In genomic region chr5:123117257-123117656, GRCm38 (mm10) we compare ENCODE assay signal across 7 mouse cellular contexts. TPM values are rescaled to one million over a fixed set of nuclear protein-coding genes. Genes with fewer than 3 reads are reported as not detected.
DNase-seq lines count a peak whose midpoint lies in the region; ATAC-seq lines count a peak whose summit lies in the region.

No protein-coding gene starts in this region.

- H3K4me3 ChIP-seq in heart, embryonic 16.5 days (ENCODE audit: low read length): no peak overlapping the region

- peak; percentile 61; the same call in 1 of the 2 replicates for ATAC-seq in heart, embryonic 16.5 days (replicated peaks; ENCODE audit: extremely low read depth, insufficient read depth, low FRiP score)

- H3K4me2 ChIP-seq in heart, embryonic 16.5 days (ENCODE audit: low read depth, low read length): no peak overlapping the region

- H3K9me3 ChIP-seq in heart, embryonic 16.5 days (replicated peaks; ENCODE audit: control insufficient read depth, low read length): no peaks in the 10 kb centered on the region

- no peak overlapping the region for H3K9ac ChIP-seq in heart, embryonic 16.5 days (ENCODE audit: low read length)

- WGBS in heart, embryonic 16.5 days: 18% methylated on average over 10 of the region's 10 CpGs

- H3K4me1 ChIP-seq in heart, embryonic 16.5 days (ENCODE audit: control insufficient read depth, insufficient read depth, low read length): no peaks in the 10 kb centered on the region

- no peaks in the 10 kb centered on the region for H3K27me3 ChIP-seq in heart, embryonic 16.5 days (ENCODE audit: control insufficient read depth, insufficient read depth, low read length)

- H3K36me3 ChIP-seq in heart, embryonic 16.5 days (ENCODE audit: control insufficient read depth, insufficient read depth): no peaks in the 10 kb centered on the region

- H3K27ac ChIP-seq in heart, embryonic 16.5 days (ENCODE audit: low read length): no peak overlapping the region

- peak; percentile 60 to 69 for DNase-seq in CD8-positive naive resting alpha-beta T cell, adult 2 months (ENCODE audit: low read depth in 2 of 2, low spot score in 2 of 2)
- peak; percentile 88 for DNase-seq in ZHBTc4 (ENCODE audit: low read depth, low spot score)
- peak; percentile 87 for DNase-seq in embryo, embryonic 10.5 days (ENCODE audit: low spot score)
- peak; percentile 92 to 93 for DNase-seq in kidney, postnatal 4 days
- peak; percentile 93 for DNase-seq in lung, postnatal 36 days
- peak; percentile 69 for DNase-seq in spleen, adult 12 weeks (ENCODE audit: low spot score)

RNA-seq across cellular contexts. Expression of gene Rhof, which starts 15.2 kb away (rescaled TPM):
- polyA plus RNA-seq in heart, embryonic 16.5 days (2015; fragmentation: Nextera tagmentation; extraction: Ambion mirVana): 2.2 and 2.4 TPM in 2 replicates

RNA-seq across cellular contexts. Expression of gene Setd1b, which starts 24.7 kb away (rescaled TPM):
- 6.0 and 6.5 TPM in 2 replicates for polyA plus RNA-seq in heart, embryonic 16.5 days (2015; fragmentation: Nextera tagmentation; extraction: Ambion mirVana)

RNA-seq across cellular contexts. Expression of gene Tmem120b, which starts 49.0 kb away (rescaled TPM):
- 14.6 and 14.9 TPM in 2 replicates for polyA plus RNA-seq in heart, embryonic 16.5 days (2015; fragmentation: Nextera tagmentation; extraction: Ambion mirVana)

RNA-seq across cellular contexts. Expression of gene Psmd9, which starts 52.0 kb away (rescaled TPM):
- polyA plus RNA-seq in heart, embryonic 16.5 days (2015; fragmentation: Nextera tagmentation; extraction: Ambion mirVana): 60.0 and 63.8 TPM in 2 replicates
